Mouse (Mus musculus) MEL (cell line): ENCODE results near the gene Scgb2b7. TPM values are rescaled to one million over a fixed set of nuclear protein-coding genes. Genes with fewer than 3 reads are reported as not detected.
"Not testable (repeated sequence)": the region's sequence is repeated elsewhere in the genome, so short reads cannot be mapped to it uniquely, and the experiment has no call there.

Experiments
- DNase-seq: peaks from one replicate; pipeline ENCODE4 v3.0.0; 2011; ENCODE audit warnings: low read depth, low spot score
- H3K27ac ChIP-seq: 2 replicates; pipeline ENCODE4 v1.5.1; 2012; ENCODE audit warnings: low read depth, mild to moderate bottlenecking, control low read depth, low read length, moderate library complexity; ENCODE audit not compliant: control insufficient read depth
- H3K27me3 ChIP-seq, 2 experiments: fragments of 150-350 bp in 1 of 2; sonication (generic) in 1 of 2; 2 replicates each; pipeline ENCODE4 v1.6.1; 2012; ENCODE audit warnings: low read length in 2 of 2, mild to moderate bottlenecking in 2 of 2, improper control_type of control experiment in 1 of 2, moderate library complexity in 1 of 2; ENCODE audit not compliant: insufficient read depth in 2 of 2, control insufficient read depth in 1 of 2
- H3K36me3 ChIP-seq, 2 experiments: 2 replicates each; pipeline ENCODE4 v1.6.1; 2012 to 2014; ENCODE audit warnings: low read length in 2 of 2, improper control_type of control experiment in 1 of 2, inconsistent platforms in 1 of 2, mild to moderate bottlenecking in 1 of 2; ENCODE audit not compliant: insufficient read depth in 2 of 2, control insufficient read depth in 1 of 2
- H3K4me1 ChIP-seq, 2 experiments: fragments of 150-350 bp in 1 of 2; sonication (generic) in 1 of 2; 2 replicates each; pipeline ENCODE4 v1.6.1; 2012; ENCODE audit warnings: low read length in 2 of 2, improper control_type of control experiment in 1 of 2, mild to moderate bottlenecking in 1 of 2; ENCODE audit not compliant: insufficient read depth in 2 of 2, control insufficient read depth in 1 of 2
- H3K4me3 ChIP-seq, 2 experiments: fragments of 150-350 bp in 1 of 2; sonication (generic) in 1 of 2; 2 replicates each; pipeline ENCODE4 v1.5.1; 2012; ENCODE audit warnings: low read depth in 2 of 2, low read length in 2 of 2, mild to moderate bottlenecking in 2 of 2, moderate library complexity in 2 of 2, control low read depth in 1 of 2, improper control_type of control experiment in 1 of 2; ENCODE audit not compliant: control insufficient read depth in 1 of 2, insufficient read depth in 1 of 2
- H3K79me2 ChIP-seq: 2 replicates; pipeline ENCODE4 v1.6.1; 2012; ENCODE audit warnings: mild to moderate bottlenecking, low read length, moderate library complexity; ENCODE audit not compliant: control insufficient read depth, poor library complexity, insufficient read depth
- H3K9ac ChIP-seq: 2 replicates; pipeline ENCODE4 v1.6.1; 2012; ENCODE audit warnings: low read depth, mild to moderate bottlenecking, control low read depth, low read length, moderate library complexity; ENCODE audit not compliant: control insufficient read depth, poor library complexity, severe bottlenecking
- H3K9me3 ChIP-seq: fragments of 150-350 bp; sonication (generic); replicated peaks from 2 replicates; pipeline ENCODE4 v1.6.1; 2012; ENCODE audit warnings: mild to moderate bottlenecking, low read length, improper control_type of control experiment, moderate library complexity; ENCODE audit not compliant: insufficient read depth
- polyA plus RNA-seq, 2 experiments: library from polyadenylated mRNA; stranded (reverse) in 1 of 2; unstranded in 1 of 2; fragments of >175 nt in 1 of 2; fragments of >200 nt in 1 of 2; gene quantifications; 2 replicates each; pipeline versions ENCODE4 v1.2.1 to v1.2.4; 2012; ENCODE audit warnings: low replicate concordance in 2 of 2, low read depth in 1 of 2; ENCODE audit not compliant: insufficient read length in 2 of 2, insufficient read depth in 1 of 2, missing spikeins in 1 of 2
- total RNA-seq: library from RNA; depleted of rRNA; stranded (reverse); fragments of 300-350 nt; gene quantifications from 2 replicates; pipeline ENCODE4 v1.2.3, GENCODE M21; 2012; rRNA removed

Scgb2b7 gene
- total RNA-seq (not detected in 2 replicates), polyA plus RNA-seq (not detected)

DNA sequence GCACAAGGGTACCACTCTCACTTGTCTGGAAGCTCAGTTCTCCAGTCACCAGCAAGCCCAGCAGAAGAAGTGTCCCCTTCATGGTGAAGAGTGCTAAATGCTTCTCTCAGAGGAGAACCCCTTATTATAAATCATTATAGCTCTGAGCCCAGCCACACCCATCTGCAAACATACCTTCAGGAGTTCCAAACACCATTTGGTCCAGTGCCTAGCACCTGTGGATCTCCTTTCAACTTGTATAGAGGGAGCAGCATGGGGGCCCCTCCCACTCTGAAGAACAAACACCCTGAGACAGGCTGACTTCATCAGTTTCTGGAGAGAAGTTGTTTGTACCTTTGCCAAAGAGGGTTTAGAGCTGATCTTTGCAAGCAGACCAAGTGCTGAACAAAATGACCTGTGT is at the start of gene Scgb2b7:
TSS of gene Scgb2b7 (minus strand) at position 101 of the 400 bp plus-strand sequence.
- H3K9ac ChIP-seq, H3K36me3 ChIP-seq, H3K79me2 ChIP-seq, H3K27me3 ChIP-seq, H3K4me1 ChIP-seq, H3K4me3 ChIP-seq, DNase-seq, H3K27ac ChIP-seq, H3K9me3 ChIP-seq: not testable (repeated sequence)

DNA sequence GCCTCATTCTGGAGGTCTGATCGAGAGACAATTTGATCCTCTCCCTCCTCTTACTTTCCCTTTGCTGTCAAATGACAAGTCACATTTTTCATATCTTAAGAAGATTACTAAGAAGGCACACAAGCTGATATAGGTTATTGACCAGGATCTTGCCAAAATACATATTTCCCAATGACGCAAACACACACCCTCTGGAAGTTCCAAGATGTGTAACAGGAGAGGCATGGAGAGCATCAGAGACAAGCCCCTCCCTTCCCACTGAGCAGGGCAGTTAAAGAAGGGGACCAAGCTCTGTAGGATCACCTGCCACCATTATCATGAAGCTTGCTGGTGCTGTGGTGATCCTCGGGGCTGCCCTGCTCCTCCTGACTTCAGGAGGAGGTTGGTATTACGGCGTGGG is 6.8 kb upstream of the Scgb2b7 start, which contains the start of gene Scgb1b7:
TSS of gene Scgb1b7 (plus strand) at position 301 of the 400 bp plus-strand sequence.
- not testable (repeated sequence) for H3K4me3 ChIP-seq, H3K36me3 ChIP-seq, H3K4me1 ChIP-seq, H3K27me3 ChIP-seq, DNase-seq, H3K9me3 ChIP-seq, H3K79me2 ChIP-seq, H3K27ac ChIP-seq, H3K9ac ChIP-seq

Other genes starting within 250 kb of the Scgb2b7 start
- gene Scgb1b7, start 6.9 kb upstream of the Scgb2b7 start, total RNA-seq: not detected in 2 replicates
- not detected for gene Scgb1b7, start 6.9 kb upstream of the Scgb2b7 start, polyA plus RNA-seq